Mouse (Mus musculus): ENCODE measurements around the gene Ccnk.

DNA sequence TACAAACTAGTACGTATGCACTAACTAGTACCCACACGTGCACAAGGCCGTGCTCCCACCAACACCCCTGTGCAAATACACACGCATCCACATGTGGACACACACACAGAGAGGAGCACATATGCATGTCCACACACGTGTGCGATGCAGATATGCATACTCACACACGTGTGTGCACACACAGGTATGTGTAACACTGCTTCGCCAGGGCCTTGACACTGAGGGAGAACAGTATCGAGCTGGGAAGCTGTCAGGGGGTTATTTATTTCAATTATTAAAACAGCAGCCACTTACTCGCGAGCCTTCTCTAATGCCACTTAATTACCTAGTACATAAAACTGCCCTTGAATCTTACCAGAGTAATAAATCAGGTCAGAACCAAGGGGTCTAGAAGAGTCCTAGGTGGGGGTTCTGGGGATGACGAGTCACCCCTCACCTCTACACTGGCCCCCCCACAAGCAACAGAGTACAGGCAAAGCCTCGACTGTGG is 61.1 kb downstream of the Ccnk start:
- TF ChIP-seq CTCF (IDR thresholded peaks at IDR 0.05; ENCODE audit: low read depth, low read length): no peak
- TF ChIP-seq POLR2A (IDR thresholded peaks at IDR 0.05; ENCODE audit: borderline replicate concordance, low read depth, low read length): no peak
